Mouse (Mus musculus): ENCODE data around the gene Unc93b1. TPM values are rescaled to one million over a fixed set of nuclear protein-coding genes. Genes with fewer than 3 reads are reported as not detected.

Gene Unc93b1
- total and polyA plus RNA-seq, 2 experiments from 2014 or later: 16.3 to 19.9 TPM

GRCm38 (mm10) chr19:3996747-3997146 lies 61.8 kb downstream of the Unc93b1 start:
- no peaks in the 10 kb centered on the region for H3K36me3 ChIP-seq (ENCODE audit: insufficient read depth, low read length)
- H3K9ac ChIP-seq (replicated peaks; ENCODE audit: low read length): no peak overlapping the region
- no peaks in the 10 kb centered on the region for H3K9me3 ChIP-seq (ENCODE audit: low read length)
- no peak for DNase-seq (ENCODE audit: low spot score)
- no peaks in the 10 kb centered on the region for H3K27me3 ChIP-seq (ENCODE audit: insufficient read depth, low read length)
- no peak overlapping the region for H3K4me2 ChIP-seq (ENCODE audit: low read depth, low read length)
- no peak for TF ChIP-seq CTCF (IDR thresholded peaks at IDR 0.05; ENCODE audit: low read depth)
- no peak overlapping the region for H3K27ac ChIP-seq
- ATAC-seq: no peak
- no peak overlapping the region for H3K4me3 ChIP-seq (ENCODE audit: low read length)
- WGBS: 81% methylated on average over 8 of the region's 8 CpGs
- H3K4me1 ChIP-seq (ENCODE audit: insufficient read depth, low read length): peaks cover 12% of the 10 kb centered on the region; the same call in 1 of the 2 replicates

GRCm38 (mm10) chr19:3997231-3997630 lies 62.2 kb downstream of the Unc93b1 start:
- 58% methylated on average over 8 of the region's 8 CpGs for WGBS
- TF ChIP-seq CTCF (IDR thresholded peaks at IDR 0.05; ENCODE audit: low read depth): no peak
- no peak overlapping the region for H3K27ac ChIP-seq
- H3K4me1 ChIP-seq (ENCODE audit: insufficient read depth, low read length): peaks cover 12% of the 10 kb centered on the region; the same call in 1 of the 2 replicates
- H3K9ac ChIP-seq (replicated peaks; ENCODE audit: low read length): no peak overlapping the region
- no peaks in the 10 kb centered on the region for H3K36me3 ChIP-seq (ENCODE audit: insufficient read depth, low read length)
- H3K9me3 ChIP-seq (ENCODE audit: low read length): no peaks in the 10 kb centered on the region
- no peak overlapping the region for H3K4me3 ChIP-seq (ENCODE audit: low read length)
- ATAC-seq (no peak), DNase-seq (ENCODE audit: low spot score) (no peak)
- H3K27me3 ChIP-seq (ENCODE audit: insufficient read depth, low read length): no peaks in the 10 kb centered on the region
- H3K4me2 ChIP-seq (ENCODE audit: low read depth, low read length): no peak overlapping the region

GRCm38 (mm10) chr19:3998335-3998734 lies 63.3 kb downstream of the Unc93b1 start:
- 75% methylated on average over 8 of the region's 8 CpGs for WGBS
- TF ChIP-seq CTCF (IDR thresholded peaks at IDR 0.05; ENCODE audit: low read depth): no peak
- Histone ChIP-seq H3K9ac (replicated peaks; ENCODE audit: low read length) (no peak overlapping the region), H3K4me3 (ENCODE audit: low read length) (no peak overlapping the region), H3K4me2 (ENCODE audit: low read depth, low read length) (no peak overlapping the region), H3K27ac (no peak overlapping the region), H3K9me3 (ENCODE audit: low read length) (no peaks in the 10 kb centered on the region), H3K36me3 (ENCODE audit: insufficient read depth, low read length) (no peaks in the 10 kb centered on the region), H3K4me1 (ENCODE audit: insufficient read depth, low read length) (peaks cover 12% of the 10 kb centered on the region; the same call in 1 of the 2 replicates), H3K27me3 (ENCODE audit: insufficient read depth, low read length) (no peaks in the 10 kb centered on the region)
- ATAC-seq (no peak), DNase-seq (ENCODE audit: low spot score) (no peak)

Other genes starting within 250 kb of the Unc93b1 start
- 16.4 and 17.6 TPM in 2 replicates for gene Lrp5, start 248.6 kb upstream of the Unc93b1 start, total RNA-seq (2014; rRNA removed)
- gene Lrp5, start 248.6 kb upstream of the Unc93b1 start, polyA plus RNA-seq (2015; fragmentation: Nextera tagmentation; extraction: Ambion mirVana): 0.69 and 1.1 TPM in 2 replicates
- gene 1810055G02Rik, start 226.9 kb upstream of the Unc93b1 start, total RNA-seq (2014; rRNA removed): 57.7 and 60.8 TPM in 2 replicates
- 33.3 and 37.2 TPM in 2 replicates for gene 1810055G02Rik, start 226.9 kb upstream of the Unc93b1 start, polyA plus RNA-seq (2015; fragmentation: Nextera tagmentation; extraction: Ambion mirVana)
- gene Kmt5b, start 167.8 kb upstream of the Unc93b1 start, total RNA-seq (2014; rRNA removed): 43.5 and 54.8 TPM in 2 replicates
- gene Kmt5b, start 167.8 kb upstream of the Unc93b1 start, polyA plus RNA-seq (2015; fragmentation: Nextera tagmentation; extraction: Ambion mirVana): 32.8 and 35.0 TPM in 2 replicates
- 57.3 and 68.9 TPM in 2 replicates for gene Chka, start 83.4 kb upstream of the Unc93b1 start, total RNA-seq (2014; rRNA removed)
- 53.9 and 57.3 TPM in 2 replicates for gene Chka, start 83.4 kb upstream of the Unc93b1 start, polyA plus RNA-seq (2015; fragmentation: Nextera tagmentation; extraction: Ambion mirVana)
- gene Tcirg1, start 28.1 kb upstream of the Unc93b1 start, total RNA-seq (2014; rRNA removed): 35.4 and 44.0 TPM in 2 replicates
- 16.8 and 17.3 TPM in 2 replicates for gene Tcirg1, start 28.1 kb upstream of the Unc93b1 start, polyA plus RNA-seq (2015; fragmentation: Nextera tagmentation; extraction: Ambion mirVana)
- 212 and 221 TPM in 2 replicates for gene Ndufs8, start 22.4 kb upstream of the Unc93b1 start, total RNA-seq (2014; rRNA removed)
- gene Ndufs8, start 22.4 kb upstream of the Unc93b1 start, polyA plus RNA-seq (2015; fragmentation: Nextera tagmentation; extraction: Ambion mirVana): 366 and 367 TPM in 2 replicates
- 2.2 and 3.0 TPM in 2 replicates for gene Aldh3b1, start 5.4 kb upstream of the Unc93b1 start, total RNA-seq (2014; rRNA removed)
- 3.5 and 4.3 TPM in 2 replicates for gene Aldh3b1, start 5.4 kb upstream of the Unc93b1 start, polyA plus RNA-seq (2015; fragmentation: Nextera tagmentation; extraction: Ambion mirVana)
- gene Aldh3b3, start 23.5 kb downstream of the Unc93b1 start, total RNA-seq (2014; rRNA removed): not detected in 2 replicates
- not detected in 2 replicates for gene Aldh3b3, start 23.5 kb downstream of the Unc93b1 start, polyA plus RNA-seq (2015; fragmentation: Nextera tagmentation; extraction: Ambion mirVana)
- 0.32 and 1.1 TPM in 2 replicates for gene Aldh3b2, start 37.1 kb downstream of the Unc93b1 start, total RNA-seq (2014; rRNA removed)
- gene Aldh3b2, start 37.1 kb downstream of the Unc93b1 start, polyA plus RNA-seq (2015; fragmentation: Nextera tagmentation; extraction: Ambion mirVana): 0.95 and 1.4 TPM in 2 replicates
- 3.3 and 7.3 TPM in 2 replicates for gene Acy3, start 51.4 kb downstream of the Unc93b1 start, total RNA-seq (2014; rRNA removed)
- 2.8 and 3.5 TPM in 2 replicates for gene Acy3, start 51.4 kb downstream of the Unc93b1 start, polyA plus RNA-seq (2015; fragmentation: Nextera tagmentation; extraction: Ambion mirVana)
- not detected in 2 replicates for gene Tbx10, start 57.6 kb downstream of the Unc93b1 start, total RNA-seq (2014; rRNA removed)
- 0.36 and 0.39 TPM in 2 replicates for gene Tbx10, start 57.6 kb downstream of the Unc93b1 start, polyA plus RNA-seq (2015; fragmentation: Nextera tagmentation; extraction: Ambion mirVana)
- 23.5 and 29.1 TPM in 2 replicates for gene Nudt8, start 65.4 kb downstream of the Unc93b1 start, total RNA-seq (2014; rRNA removed)
- gene Nudt8, start 65.4 kb downstream of the Unc93b1 start, polyA plus RNA-seq (2015; fragmentation: Nextera tagmentation; extraction: Ambion mirVana): 25.9 and 26.0 TPM in 2 replicates
- 2.5 and 3.5 TPM in 2 replicates for gene Gm49405, start 65.4 kb downstream of the Unc93b1 start, total RNA-seq (2014; rRNA removed)
- gene Gm49405, start 65.4 kb downstream of the Unc93b1 start, polyA plus RNA-seq (2015; fragmentation: Nextera tagmentation; extraction: Ambion mirVana): 2.1 and 2.2 TPM in 2 replicates
- 3.7 and 3.9 TPM in 2 replicates for gene Doc2g, start 68.1 kb downstream of the Unc93b1 start, total RNA-seq (2014; rRNA removed)
- 3.5 and 3.7 TPM in 2 replicates for gene Doc2g, start 68.1 kb downstream of the Unc93b1 start, polyA plus RNA-seq (2015; fragmentation: Nextera tagmentation; extraction: Ambion mirVana)
- 160 and 203 TPM in 2 replicates for gene Ndufv1, start 77.6 kb downstream of the Unc93b1 start, total RNA-seq (2014; rRNA removed)
- 285 and 291 TPM in 2 replicates for gene Ndufv1, start 77.6 kb downstream of the Unc93b1 start, polyA plus RNA-seq (2015; fragmentation: Nextera tagmentation; extraction: Ambion mirVana)
- 317 and 335 TPM in 2 replicates for gene Gstp1, start 102.8 kb downstream of the Unc93b1 start, total RNA-seq (2014; rRNA removed)
- gene Gstp1, start 102.8 kb downstream of the Unc93b1 start, polyA plus RNA-seq (2015; fragmentation: Nextera tagmentation; extraction: Ambion mirVana): 575 and 599 TPM in 2 replicates
- gene Gstp2, start 110.8 kb downstream of the Unc93b1 start, total RNA-seq (2014; rRNA removed): 0.52 TPM in 1 of 2 replicates, not detected in the other
- gene Gstp2, start 110.8 kb downstream of the Unc93b1 start, polyA plus RNA-seq (2015; fragmentation: Nextera tagmentation; extraction: Ambion mirVana): 2.2 and 3.0 TPM in 2 replicates
- not detected in 2 replicates for gene Gstp3, start 124.4 kb downstream of the Unc93b1 start, total RNA-seq (2014; rRNA removed)
- not detected in 2 replicates for gene Gstp3, start 124.4 kb downstream of the Unc93b1 start, polyA plus RNA-seq (2015; fragmentation: Nextera tagmentation; extraction: Ambion mirVana)
- not detected in 2 replicates for gene Cabp2, start 146.4 kb downstream of the Unc93b1 start, total RNA-seq (2014; rRNA removed)
- not detected in 2 replicates for gene Cabp2, start 146.4 kb downstream of the Unc93b1 start, polyA plus RNA-seq (2015; fragmentation: Nextera tagmentation; extraction: Ambion mirVana)
- 49.4 and 57.5 TPM in 2 replicates for gene Cdk2ap2, start 162.0 kb downstream of the Unc93b1 start, total RNA-seq (2014; rRNA removed)
- gene Cdk2ap2, start 162.0 kb downstream of the Unc93b1 start, polyA plus RNA-seq (2015; fragmentation: Nextera tagmentation; extraction: Ambion mirVana): 63.9 and 64.6 TPM in 2 replicates
- 134 and 142 TPM in 2 replicates for gene Pitpnm1, start 164.8 kb downstream of the Unc93b1 start, total RNA-seq (2014; rRNA removed)
- 88.0 and 91.9 TPM in 2 replicates for gene Pitpnm1, start 164.8 kb downstream of the Unc93b1 start, polyA plus RNA-seq (2015; fragmentation: Nextera tagmentation; extraction: Ambion mirVana)
- 33.4 and 38.2 TPM in 2 replicates for gene Aip, start 190.7 kb downstream of the Unc93b1 start, total RNA-seq (2014; rRNA removed)
- gene Aip, start 190.7 kb downstream of the Unc93b1 start, polyA plus RNA-seq (2015; fragmentation: Nextera tagmentation; extraction: Ambion mirVana): 89.4 and 94.3 TPM in 2 replicates
- gene Gpr152, start 204.6 kb downstream of the Unc93b1 start, total RNA-seq (2014; rRNA removed): 0.37 TPM in 1 of 2 replicates, not detected in the other
- 0.05 TPM in 1 of 2 replicates, not detected in the other for gene Gpr152, start 204.6 kb downstream of the Unc93b1 start, polyA plus RNA-seq (2015; fragmentation: Nextera tagmentation; extraction: Ambion mirVana)
- gene Cabp4, start 208.8 kb downstream of the Unc93b1 start, total RNA-seq (2014; rRNA removed): not detected in 2 replicates
- gene Cabp4, start 208.8 kb downstream of the Unc93b1 start, polyA plus RNA-seq (2015; fragmentation: Nextera tagmentation; extraction: Ambion mirVana): 0.29 and 0.51 TPM in 2 replicates
- 71.5 and 137 TPM in 2 replicates for gene Coro1b, start 213.4 kb downstream of the Unc93b1 start, total RNA-seq (2014; rRNA removed)
- gene Coro1b, start 213.4 kb downstream of the Unc93b1 start, polyA plus RNA-seq (2015; fragmentation: Nextera tagmentation; extraction: Ambion mirVana): 90.7 and 114 TPM in 2 replicates
- gene Ptprcap, start 218.4 kb downstream of the Unc93b1 start, total RNA-seq (2014; rRNA removed): 1.0 TPM in 1 of 2 replicates, not detected in the other
- 0.40 and 0.44 TPM in 2 replicates for gene Ptprcap, start 218.4 kb downstream of the Unc93b1 start, polyA plus RNA-seq (2015; fragmentation: Nextera tagmentation; extraction: Ambion mirVana)
- 17.6 and 24.7 TPM in 2 replicates for gene Rps6kb2, start 228.2 kb downstream of the Unc93b1 start, total RNA-seq (2014; rRNA removed)
- gene Rps6kb2, start 228.2 kb downstream of the Unc93b1 start, polyA plus RNA-seq (2015; fragmentation: Nextera tagmentation; extraction: Ambion mirVana): 49.6 and 56.5 TPM in 2 replicates
- 5.5 and 8.3 TPM in 2 replicates for gene Carns1, start 240.3 kb downstream of the Unc93b1 start, total RNA-seq (2014; rRNA removed)
- gene Carns1, start 240.3 kb downstream of the Unc93b1 start, polyA plus RNA-seq (2015; fragmentation: Nextera tagmentation; extraction: Ambion mirVana): 7.1 and 7.5 TPM in 2 replicates

Data from hindbrain, postnatal 0 days (tissue).